Mouse (Mus musculus) frontal cortex, adult (tissue): Measurements from ENCODE around the gene Tmprss2.
"Not testable (repeated sequence)": the region's sequence is repeated elsewhere in the genome, so short reads cannot be mapped to it uniquely, and the experiment has no call there.

Experiments
- ATAC-seq: cut with Nextera tagmentation; 2 replicates; pipeline ENCODE4 v1.9.2; 2017; ENCODE audit warnings: mild to moderate bottlenecking, moderate library complexity, mixed read lengths; ENCODE audit not compliant: low TSS enrichment

The Tmprss2 gene

GRCm38 (mm10) chr16:97591512-97591911 lies 19.5 kb downstream of the Tmprss2 start:
- no peak for ATAC-seq

DNA sequence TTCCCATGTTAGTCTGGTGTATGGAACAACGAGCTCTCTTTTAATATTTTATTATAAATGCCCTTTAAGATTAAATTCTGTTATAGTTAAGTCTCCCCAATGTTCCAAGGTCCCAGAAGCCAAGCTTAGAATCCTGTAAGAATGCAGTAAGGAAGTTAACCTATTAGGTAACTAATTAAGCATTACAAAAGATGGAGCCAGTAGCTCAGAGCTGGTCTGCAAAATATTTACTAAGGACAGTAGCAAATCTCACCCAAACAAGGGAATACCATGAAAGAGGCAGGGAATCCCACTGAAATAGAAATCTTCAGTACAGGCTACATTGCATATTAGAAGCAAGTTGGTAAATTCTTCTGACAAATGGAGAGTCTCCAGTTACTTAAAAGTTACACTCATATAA lies 28.1 kb downstream of the Tmprss2 start:
- ATAC-seq, result not testable (repeated sequence)

GRCm38 (mm10) chr16:97569426-97569825 lies 41.6 kb downstream of the Tmprss2 start:
- ATAC-seq, result no peak

GRCm38 (mm10) chr16:97568662-97569061 lies 42.3 kb downstream of the Tmprss2 start:
- ATAC-seq, result no peak

DNA sequence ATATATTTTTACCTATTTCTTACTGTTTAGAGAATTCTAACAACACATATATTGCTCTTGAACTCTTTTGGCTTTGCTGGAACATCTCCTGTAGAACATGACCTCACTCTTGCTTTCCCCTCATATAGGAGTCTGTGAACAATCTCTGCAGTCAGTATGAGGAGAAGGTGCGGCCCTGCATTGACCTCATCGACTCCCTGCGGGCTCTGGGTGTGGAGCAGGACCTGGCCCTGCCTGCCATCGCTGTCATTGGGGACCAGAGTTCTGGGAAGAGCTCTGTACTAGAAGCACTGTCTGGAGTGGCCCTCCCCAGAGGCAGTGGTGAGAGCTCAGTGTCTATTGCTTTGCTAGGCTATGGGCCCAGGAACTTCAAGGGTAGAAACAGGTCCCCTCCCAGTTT lies 66.7 kb downstream of the Tmprss2 start:
- ATAC-seq, result no peak

- ATAC-seq, result no peak
Observed at GRCm38 (mm10) chr16:97536859-97537258, 74.1 kb downstream of the Tmprss2 start.

- ATAC-seq, result peak; percentile 72
Observed at GRCm38 (mm10) chr16:97535808-97536413, 75.1 kb downstream of the Tmprss2 start.

- ATAC-seq, result peak; percentile 81
Observed at GRCm38 (mm10) chr16:97534876-97535461, 76.0 kb downstream of the Tmprss2 start.

GRCm38 (mm10) chr16:97534448-97534847 lies 76.5 kb downstream of the Tmprss2 start:
- no peak for ATAC-seq

DNA sequence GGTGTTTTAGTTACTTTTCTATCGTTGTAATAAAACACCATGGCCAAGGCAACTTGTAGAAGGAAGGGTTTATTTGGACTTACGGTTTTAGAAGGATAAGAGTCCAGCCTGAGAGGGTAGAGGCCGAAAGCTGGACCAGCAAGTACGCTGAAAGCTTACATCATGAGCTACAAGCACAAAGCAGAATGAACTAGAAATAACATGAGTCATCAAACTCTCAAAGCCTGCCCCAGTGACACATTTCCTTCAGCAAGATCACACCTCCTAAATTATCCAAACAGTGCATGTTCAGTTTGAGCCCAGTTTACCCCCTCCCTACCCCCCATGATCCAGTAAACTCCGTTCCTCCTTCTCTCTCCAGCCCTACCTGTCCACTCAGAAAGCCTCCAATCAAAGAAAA lies 77.2 kb downstream of the Tmprss2 start:
- no peak for ATAC-seq

- ATAC-seq, result no peak
Observed at GRCm38 (mm10) chr16:97533126-97533525, 77.9 kb downstream of the Tmprss2 start.

DNA sequence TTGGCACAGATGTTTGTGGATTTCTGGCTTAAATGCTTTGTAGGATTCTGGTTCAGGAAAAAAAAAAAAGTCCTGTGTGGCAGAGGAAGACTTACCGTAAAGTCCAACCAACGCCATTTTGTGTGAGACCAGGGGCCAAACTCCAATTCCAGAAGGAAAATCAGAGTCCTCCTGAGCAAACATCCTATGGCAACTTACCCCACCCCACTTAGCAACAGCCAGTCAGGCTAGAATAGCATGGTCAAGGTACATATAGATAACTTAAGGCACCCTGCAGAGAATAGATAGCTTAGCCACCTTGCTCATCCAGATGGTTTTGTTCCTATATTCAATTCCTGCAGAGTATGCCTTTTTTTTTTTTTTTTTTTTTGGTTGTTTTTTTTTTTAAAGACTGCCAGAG lies 81.8 kb downstream of the Tmprss2 start:
- ATAC-seq, result no peak

- ATAC-seq, result 0 out of 2 replicates have a peak, but pooled peaks have one; percentile 41
Observed at GRCm38 (mm10) chr16:97523024-97523423, 88.0 kb downstream of the Tmprss2 start.

DNA sequence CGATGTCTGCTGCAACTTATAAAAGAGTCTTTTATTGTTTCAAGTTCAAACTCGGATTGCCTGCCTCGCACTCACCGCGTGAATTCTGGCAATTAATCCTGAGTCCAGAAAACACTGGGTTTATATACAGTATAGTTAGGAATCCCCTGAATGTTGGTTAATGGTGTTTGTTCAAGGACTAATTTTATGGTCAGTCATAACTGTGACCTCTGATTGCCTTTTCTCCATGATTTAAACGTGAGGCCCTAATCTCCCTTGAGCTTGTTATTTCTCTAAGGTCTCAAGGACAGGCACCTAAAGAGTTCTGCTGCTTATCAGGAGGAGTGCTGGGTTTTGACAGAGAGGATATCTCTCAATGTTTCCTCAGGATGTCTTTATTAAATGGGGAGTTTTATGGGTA lies 89.0 kb downstream of the Tmprss2 start:
- no peak for ATAC-seq

DNA sequence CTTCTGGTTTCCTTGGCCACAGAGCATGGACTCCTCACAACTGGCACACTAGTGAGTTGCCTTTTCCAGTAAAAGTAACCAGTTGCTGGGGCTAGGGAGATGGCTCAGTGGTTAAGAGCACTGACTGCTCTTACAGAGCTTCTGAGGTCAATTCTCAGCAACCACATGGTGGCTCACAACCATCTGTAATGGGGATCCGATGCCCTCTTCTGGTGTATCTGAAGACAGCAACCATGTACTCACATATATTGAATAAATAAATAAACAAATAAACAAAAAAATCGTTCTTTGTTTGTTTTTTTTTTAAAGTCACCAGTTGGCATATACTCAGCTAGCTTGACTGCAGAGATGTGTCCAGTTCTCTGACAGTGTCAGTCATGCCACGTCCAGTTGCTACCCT lies 94.7 kb downstream of the Tmprss2 start:
- ATAC-seq, result no peak
